Mouse (Mus musculus): Measurements from ENCODE around the gene Slc6a3.

DNA sequence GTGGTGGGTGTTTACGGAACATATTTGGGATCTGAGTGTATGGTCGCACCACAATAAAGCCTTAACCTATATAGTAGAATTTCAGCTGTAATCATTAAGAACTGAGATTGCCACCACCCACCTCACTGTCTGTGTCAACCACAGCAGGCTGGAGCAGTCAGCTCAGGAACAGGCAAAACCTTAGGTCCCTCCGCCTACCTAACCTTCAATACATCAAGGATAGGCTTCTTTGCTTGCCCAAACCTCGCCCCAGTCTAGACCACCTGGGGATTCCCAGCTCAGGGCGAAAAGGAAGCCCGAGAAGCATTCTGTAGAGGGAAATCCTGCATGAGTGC, 89.8 kb downstream of the Slc6a3 start:
- TF ChIP-seq POLR2A (IDR thresholded peaks at IDR 0.05; ENCODE audit: insufficient read length, low read depth) (no peak), POLR2AphosphoS2 (IDR thresholded peaks at IDR 0.05; ENCODE audit: insufficient read length, low read depth) (no peak), CEBPB (IDR thresholded peaks at IDR 0.05; ENCODE audit: insufficient read depth, poor library complexity, severe bottlenecking) (no peak), MYOD1 (IDR thresholded peaks at IDR 0.05; ENCODE audit: control insufficient read depth in 1 of 3, insufficient read length in 2 of 3, low read depth in 2 of 3) (no peak), REST (IDR thresholded peaks at IDR 0.05; ENCODE audit: insufficient read depth, insufficient read length) (no peak), SRF (IDR thresholded peaks at IDR 0.05; ENCODE audit: control insufficient read depth, insufficient read length, low read depth) (no peak), MYOG (IDR thresholded peaks at IDR 0.05; ENCODE audit: control insufficient read depth in 1 of 3, insufficient read depth in 1 of 3, insufficient read length in 2 of 3, low read depth in 2 of 3) (no peak), TCF12 (IDR thresholded peaks at IDR 0.05; ENCODE audit: insufficient read depth, poor library complexity, severe bottlenecking) (no peak), E2F4 (IDR thresholded peaks at IDR 0.05; ENCODE audit: insufficient read depth) (no peak), USF1 (IDR thresholded peaks at IDR 0.05; ENCODE audit: low read depth) (no peak), TCF3 (IDR thresholded peaks at IDR 0.05; ENCODE audit: insufficient read length, low read depth) (no peak)

All from myocyte (in vitro differentiated cells).